Mouse (Mus musculus): ENCODE results near the gene Padi4. TPM values are rescaled to one million over a fixed set of nuclear protein-coding genes. Genes with fewer than 3 reads are reported as not detected.
A peak's percentile ranks its signal among the peaks of the same experiment; 100 is the strongest.

Padi4 gene
- total RNA-seq, 1 experiment from 2014 or later, result 148 TPM

- no peak for ATAC-seq (ENCODE audit: extremely low read depth, insufficient number of reproducible peaks, low FRiP score, poor library complexity, severe bottlenecking)
These were observed 17.0 kb upstream of the Padi4 start for GRCm38 (mm10) chr4:140791071-140791470.

DNA sequence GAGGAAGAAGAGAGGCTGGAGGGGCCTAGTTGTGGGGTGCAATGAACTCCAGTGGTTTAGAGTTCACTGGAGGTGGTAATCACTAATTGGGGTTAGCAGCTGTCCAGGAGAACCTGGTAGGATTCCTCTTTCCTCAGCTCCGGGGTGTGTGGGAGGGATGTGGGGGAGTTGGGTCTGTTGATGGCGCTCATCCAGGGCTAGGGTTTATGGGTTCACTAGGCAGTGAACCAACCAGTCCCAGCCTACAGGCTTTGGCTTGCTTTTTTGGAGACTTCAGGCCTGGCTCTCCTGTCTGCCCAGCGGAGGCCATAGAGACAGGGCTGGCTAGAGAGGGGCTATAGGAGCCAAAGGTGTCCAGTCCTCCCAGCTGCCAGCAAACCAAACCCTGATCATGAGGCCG, 15.9 kb upstream of the Padi4 start:
- no peak for ATAC-seq (ENCODE audit: extremely low read depth, insufficient number of reproducible peaks, low FRiP score, poor library complexity, severe bottlenecking)

GRCm38 (mm10) chr4:140788983-140789382, 14.9 kb upstream of the Padi4 start:
- ATAC-seq (ENCODE audit: extremely low read depth, insufficient number of reproducible peaks, low FRiP score, poor library complexity, severe bottlenecking), result peak; percentile 66

- ATAC-seq (ENCODE audit: extremely low read depth, insufficient number of reproducible peaks, low FRiP score, poor library complexity, severe bottlenecking), result peak; percentile 10; the same call in 1 of the 2 replicates
These were observed 14.2 kb upstream of the Padi4 start for GRCm38 (mm10) chr4:140788264-140788663.

GRCm38 (mm10) chr4:140787414-140787813, 13.4 kb upstream of the Padi4 start:
- ATAC-seq (ENCODE audit: extremely low read depth, insufficient number of reproducible peaks, low FRiP score, poor library complexity, severe bottlenecking), result no peak

DNA sequence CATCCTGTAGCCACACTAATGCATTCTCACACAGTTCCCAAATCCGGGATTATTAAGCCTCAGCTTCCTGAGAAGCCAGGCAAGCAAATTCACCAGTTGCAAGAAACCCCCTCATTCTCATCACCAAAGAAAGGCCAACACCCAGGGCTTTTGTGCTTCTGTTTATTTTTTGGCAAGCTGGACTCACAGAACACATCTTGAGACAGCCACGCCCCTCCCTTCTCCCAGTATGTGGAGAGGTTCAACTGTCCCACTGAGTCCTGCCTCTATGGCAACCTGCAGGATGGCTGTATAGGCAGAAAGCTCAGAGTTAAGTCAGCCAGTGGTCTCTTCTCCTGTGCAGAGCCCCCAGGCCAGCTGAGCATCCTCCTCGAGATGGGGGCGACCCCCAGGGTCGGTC, 11.2 kb upstream of the Padi4 start:
- no peak for ATAC-seq (ENCODE audit: extremely low read depth, insufficient number of reproducible peaks, low FRiP score, poor library complexity, severe bottlenecking)

DNA sequence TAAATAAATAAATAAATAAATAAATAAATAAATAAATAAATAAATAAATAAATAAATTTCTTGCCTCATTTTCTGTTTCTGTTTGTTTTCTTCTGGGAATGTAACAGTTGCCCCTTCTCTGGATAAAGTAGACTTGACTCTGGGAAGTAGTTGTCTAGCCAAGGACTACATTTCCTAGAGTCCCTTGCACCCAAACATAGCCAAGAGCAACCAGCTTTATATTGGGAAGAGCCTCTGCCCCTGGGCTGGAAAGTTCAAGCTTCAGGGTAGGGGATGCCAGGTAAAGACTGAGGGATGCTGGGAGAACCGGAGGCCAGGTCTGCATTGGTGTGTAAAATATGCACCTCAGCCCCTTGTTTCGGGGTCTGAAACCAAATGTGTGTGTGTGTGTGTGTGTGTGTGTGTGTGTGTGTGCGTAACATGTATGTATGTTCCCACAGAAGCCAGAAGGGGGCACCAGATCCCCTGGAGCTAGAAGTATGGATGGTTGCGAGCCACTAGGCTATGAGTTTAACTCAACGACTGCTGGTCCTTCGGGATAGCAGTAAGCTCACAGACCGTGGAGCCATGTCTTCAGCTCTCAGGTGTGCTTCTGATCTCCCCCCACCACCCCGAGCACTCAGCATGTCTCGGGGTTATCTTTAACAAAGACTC, 10.4 kb upstream of the Padi4 start:
- ATAC-seq (ENCODE audit: extremely low read depth, insufficient number of reproducible peaks, low FRiP score, poor library complexity, severe bottlenecking), result no peak

- 0 out of 2 replicates have a peak, but pooled peaks have one; percentile 17 for ATAC-seq (ENCODE audit: extremely low read depth, insufficient number of reproducible peaks, low FRiP score, poor library complexity, severe bottlenecking)
These were observed 8.8 kb upstream of the Padi4 start for GRCm38 (mm10) chr4:140782821-140783220.

DNA sequence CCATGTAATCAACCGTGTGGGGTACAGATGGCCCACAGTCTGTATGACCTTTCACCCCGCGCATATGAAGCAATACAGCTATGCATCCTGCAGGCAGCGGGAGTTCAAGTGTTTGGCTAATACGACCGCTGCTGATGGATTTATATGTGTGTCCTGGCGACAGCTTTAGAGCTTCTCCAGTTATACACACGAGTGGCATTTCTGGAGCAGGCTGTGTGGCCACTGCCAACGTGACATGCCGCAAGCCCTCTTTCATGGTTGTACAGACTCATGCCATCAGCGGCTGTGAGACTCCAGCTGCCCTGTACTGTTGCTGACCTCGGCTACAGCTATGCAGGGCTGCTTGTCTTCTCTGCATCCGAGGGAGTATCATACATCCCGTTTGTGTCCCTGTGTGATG, 6.5 kb upstream of the Padi4 start:
- ATAC-seq (ENCODE audit: extremely low read depth, insufficient number of reproducible peaks, low FRiP score, poor library complexity, severe bottlenecking), result no peak

- ATAC-seq (ENCODE audit: extremely low read depth, insufficient number of reproducible peaks, low FRiP score, poor library complexity, severe bottlenecking), result no peak
These were observed 5.9 kb upstream of the Padi4 start for GRCm38 (mm10) chr4:140779803-140780397.

DNA sequence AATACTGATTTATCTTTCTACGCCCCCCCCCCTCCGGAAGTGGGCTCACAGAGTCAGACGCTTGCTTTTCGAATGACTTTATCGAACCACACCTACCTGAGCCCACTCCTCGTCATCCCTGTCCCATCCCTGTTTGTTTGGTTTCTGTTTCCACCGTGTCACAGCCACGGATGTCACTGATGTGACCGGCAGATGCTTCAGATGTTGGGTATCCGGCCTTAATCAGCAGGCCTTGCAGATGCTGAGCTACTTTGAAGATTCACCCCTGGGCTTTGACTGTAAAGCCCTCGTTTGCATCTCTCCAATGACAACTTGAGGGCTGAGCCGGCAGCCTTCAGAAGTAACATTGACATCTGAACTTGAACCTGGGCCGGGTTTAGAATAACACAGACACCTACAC, 2.6 kb upstream of the Padi4 start:
- no peak for ATAC-seq (ENCODE audit: extremely low read depth, insufficient number of reproducible peaks, low FRiP score, poor library complexity, severe bottlenecking)

DNA sequence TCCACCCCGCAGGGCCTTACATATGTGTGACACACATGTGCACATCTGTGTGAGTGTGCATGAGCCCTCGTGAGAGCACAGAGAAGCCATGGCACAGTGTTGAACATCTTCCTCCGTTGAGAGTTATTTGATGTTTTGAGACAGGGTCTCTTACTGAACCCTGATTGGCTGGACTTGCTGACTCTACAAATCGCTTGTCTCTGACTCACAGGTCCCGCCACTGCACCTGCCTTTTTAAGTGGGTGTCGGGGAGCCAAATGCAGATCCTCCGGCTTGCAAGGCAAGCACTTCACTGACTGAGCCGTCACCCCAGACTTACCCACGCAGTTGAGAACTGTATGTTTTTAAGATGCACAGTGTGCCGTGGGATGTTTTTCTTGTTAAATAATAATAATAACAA, 1.8 kb upstream of the Padi4 start:
- ATAC-seq (ENCODE audit: extremely low read depth, insufficient number of reproducible peaks, low FRiP score, poor library complexity, severe bottlenecking), result no peak

DNA sequence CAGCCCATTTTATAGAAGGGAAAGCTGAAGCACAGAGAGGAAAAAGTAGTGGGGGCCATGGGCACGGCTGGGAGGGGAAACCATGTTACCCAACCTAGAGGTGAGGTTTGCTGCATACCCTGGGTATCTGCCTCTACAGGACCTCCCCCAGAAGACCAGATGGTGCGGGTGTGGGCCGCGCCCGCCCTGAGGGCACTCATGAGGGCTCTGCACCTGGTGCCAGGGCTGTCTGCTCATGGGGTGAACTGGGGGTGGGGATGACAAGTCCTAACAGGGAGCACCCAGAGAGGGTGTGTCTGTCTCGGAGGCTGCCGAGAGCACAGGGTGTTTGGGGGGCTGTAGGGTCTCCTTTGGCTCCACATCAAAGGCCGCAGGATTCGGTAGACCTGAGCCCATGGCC, 857 bp upstream of the Padi4 start:
- no peak for ATAC-seq (ENCODE audit: extremely low read depth, insufficient number of reproducible peaks, low FRiP score, poor library complexity, severe bottlenecking)

DNA sequence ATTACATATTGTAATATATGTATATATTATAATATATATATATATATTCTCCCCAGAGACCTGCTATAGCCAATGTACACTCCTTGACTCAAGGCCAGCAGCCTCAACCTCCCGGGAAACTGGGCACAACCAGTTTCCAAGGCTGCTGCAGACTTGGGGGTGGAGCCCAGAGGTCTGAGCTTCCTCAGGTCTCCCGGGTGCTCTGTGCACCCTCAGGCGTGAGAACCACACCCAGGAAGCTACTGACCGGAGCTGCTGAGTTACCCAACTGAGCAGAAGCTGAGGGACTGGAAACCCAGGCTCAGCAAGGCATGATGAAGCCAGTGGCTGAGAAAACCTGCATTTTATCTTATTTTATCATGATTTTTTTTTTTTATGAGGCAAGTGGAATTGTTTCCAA, 2.9 kb downstream of the Padi4 start:
- ATAC-seq (ENCODE audit: extremely low read depth, insufficient number of reproducible peaks, low FRiP score, poor library complexity, severe bottlenecking), result peak; percentile 53

DNA sequence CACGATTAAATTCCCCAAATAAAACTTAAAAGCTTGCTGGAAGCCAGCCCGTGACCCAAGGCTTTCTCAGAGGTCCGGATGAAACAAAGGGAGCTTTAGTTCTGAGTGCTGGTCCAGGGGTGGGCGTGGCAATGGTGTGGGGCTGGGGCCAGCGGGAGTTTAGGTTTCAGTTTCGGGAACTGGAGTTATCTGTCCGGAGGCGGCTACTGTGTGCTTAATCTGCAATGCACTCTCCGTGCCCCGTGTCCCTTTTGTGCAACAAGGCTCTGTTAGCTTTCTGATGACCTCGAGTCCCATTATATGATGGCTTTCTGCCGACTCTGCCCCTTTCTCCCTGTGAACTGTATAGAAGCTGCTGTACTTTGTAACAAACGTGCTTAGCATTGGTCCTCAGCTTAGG, 3.6 kb downstream of the Padi4 start:
- peak; percentile 18; the same call in 1 of the 2 replicates for ATAC-seq (ENCODE audit: extremely low read depth, insufficient number of reproducible peaks, low FRiP score, poor library complexity, severe bottlenecking)

DNA sequence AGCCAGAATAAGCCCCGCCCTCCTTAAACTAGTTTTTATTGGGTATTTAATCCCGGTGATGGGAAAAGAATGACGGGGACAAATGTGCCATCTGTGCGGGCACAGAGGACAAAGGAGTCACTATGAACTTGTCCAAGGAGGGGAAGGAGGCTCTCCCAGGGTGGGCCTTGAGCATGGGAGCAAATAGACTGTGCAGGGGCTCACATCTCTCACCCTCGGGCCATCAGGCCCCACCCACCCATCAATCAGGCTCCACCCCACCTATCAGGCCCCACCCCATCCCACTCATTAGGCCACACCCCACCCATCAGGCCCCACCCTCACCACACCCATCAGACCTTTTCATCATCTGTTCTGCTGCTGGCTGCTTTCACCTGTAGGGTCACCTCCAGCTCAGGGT, 5.1 kb downstream of the Padi4 start:
- ATAC-seq (ENCODE audit: extremely low read depth, insufficient number of reproducible peaks, low FRiP score, poor library complexity, severe bottlenecking), result no peak

DNA sequence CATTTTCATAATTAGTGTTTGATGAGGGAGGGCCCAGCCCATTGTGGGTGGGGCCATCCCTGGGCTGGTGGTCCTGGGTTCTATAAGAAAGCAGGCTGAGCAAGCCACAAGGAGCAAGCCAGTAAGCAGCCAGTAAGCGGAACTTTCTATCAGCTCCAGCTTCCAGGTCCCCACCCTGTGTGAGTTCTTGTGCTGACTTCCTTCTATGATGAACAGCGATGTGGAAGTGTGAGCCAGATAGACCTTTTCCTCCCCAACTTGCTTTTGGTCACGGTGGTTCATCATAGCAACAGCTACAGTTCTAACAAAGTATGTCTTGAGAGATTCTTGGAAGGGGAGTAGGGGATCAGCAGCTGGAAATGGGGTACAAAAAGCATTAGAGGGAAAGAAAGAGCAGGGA, 8.1 kb downstream of the Padi4 start:
- no peak for ATAC-seq (ENCODE audit: extremely low read depth, insufficient number of reproducible peaks, low FRiP score, poor library complexity, severe bottlenecking)

DNA sequence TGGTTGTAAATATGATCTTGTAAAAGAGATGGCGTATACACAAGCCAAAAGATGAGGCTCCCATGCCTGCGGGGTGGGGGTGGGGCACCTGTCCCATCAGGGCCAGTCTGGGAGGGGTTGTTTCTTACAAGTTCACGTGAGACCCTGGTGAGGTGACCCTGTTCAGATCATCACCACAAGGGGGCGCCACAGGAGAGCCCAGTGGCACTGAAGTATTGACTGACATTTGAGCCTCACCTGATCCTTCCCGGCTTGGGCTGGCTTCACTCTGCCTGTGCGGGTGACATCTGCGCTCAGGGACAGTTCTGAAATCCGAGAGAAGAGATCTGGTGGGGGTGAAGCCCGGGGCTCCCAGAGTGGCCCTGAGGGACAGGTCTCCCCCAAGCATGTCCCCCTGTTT, 10.9 kb downstream of the Padi4 start:
- peak; percentile 61; the same call in 1 of the 2 replicates for ATAC-seq (ENCODE audit: extremely low read depth, insufficient number of reproducible peaks, low FRiP score, poor library complexity, severe bottlenecking)

DNA sequence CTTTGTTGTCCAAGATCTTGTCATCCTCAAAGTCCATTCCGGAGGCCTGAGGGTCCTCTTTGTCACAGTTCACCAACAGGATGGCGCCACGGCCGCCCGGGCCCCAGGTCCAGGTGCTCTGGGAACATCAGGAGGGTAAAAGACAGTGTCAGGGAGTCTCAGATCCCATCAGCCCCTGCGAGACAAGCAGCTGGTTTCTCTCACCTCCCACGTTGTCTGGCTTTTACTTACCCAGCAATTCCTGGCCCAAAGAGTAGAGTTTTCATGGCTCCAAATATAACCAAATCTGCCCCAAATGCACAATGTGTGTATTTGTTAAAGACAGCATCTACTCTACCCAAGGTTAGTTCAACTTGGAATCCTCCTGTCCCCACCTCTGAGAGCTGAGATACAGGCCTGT, 12.4 kb downstream of the Padi4 start:
- no peak for ATAC-seq (ENCODE audit: extremely low read depth, insufficient number of reproducible peaks, low FRiP score, poor library complexity, severe bottlenecking)

GRCm38 (mm10) chr4:140755811-140756210, 18.2 kb downstream of the Padi4 start:
- ATAC-seq (ENCODE audit: extremely low read depth, insufficient number of reproducible peaks, low FRiP score, poor library complexity, severe bottlenecking), result no peak

DNA sequence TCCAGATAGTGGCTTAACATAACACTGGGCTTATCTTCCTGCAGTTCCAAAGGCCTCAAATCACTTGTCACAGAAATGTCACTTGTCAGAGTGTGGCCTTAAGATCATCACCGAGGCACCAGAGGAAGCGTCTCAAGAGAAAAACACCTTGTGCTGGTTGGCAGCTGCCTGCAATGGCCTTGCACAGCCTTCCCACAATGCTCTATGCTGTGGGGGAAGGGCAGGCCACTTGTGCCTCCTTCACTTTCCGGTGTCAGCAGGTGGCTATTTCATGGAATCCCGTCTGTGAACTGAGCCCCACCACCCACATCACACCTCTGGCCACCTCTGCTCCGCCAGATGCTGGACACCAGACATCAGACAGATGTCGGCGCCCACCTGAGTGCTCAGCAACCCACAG, 20.7 kb downstream of the Padi4 start:
- no peak for ATAC-seq (ENCODE audit: extremely low read depth, insufficient number of reproducible peaks, low FRiP score, poor library complexity, severe bottlenecking)
